Mouse (Mus musculus): Measurements from ENCODE around the gene Hoxa4. TPM values are rescaled to one million over a fixed set of nuclear protein-coding genes. Genes with fewer than 3 reads are reported as not detected.

Hoxa4 gene
- polyA plus RNA-seq, 1 experiment from 2014 or later: not detected

DNA sequence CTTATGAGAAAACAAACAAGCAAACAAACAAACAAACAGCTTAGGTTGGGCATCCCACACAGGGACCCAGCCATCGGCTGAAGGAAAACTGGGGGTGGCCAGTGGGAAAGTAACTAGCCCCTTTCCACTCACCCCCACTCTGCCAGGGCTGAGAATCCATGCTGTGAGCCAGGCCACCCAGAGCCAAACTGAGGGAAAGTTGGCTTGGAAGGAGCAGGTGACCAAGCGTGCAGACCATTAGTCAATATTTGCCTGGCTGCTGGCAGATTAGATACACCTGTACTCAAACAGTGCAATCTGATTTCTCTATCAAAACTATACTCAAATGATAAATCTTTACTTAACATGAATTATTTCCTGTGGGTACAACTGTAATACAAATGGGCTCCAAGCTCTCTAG, 9.5 kb downstream of the Hoxa4 start:
- H3K36me3 ChIP-seq (ENCODE audit: control insufficient read depth, insufficient read depth, low read length): no peaks in the 10 kb centered on the region
- H3K27ac ChIP-seq (ENCODE audit: low read depth, low read length): no peak overlapping the region
- no peaks in the 10 kb centered on the region for H3K4me1 ChIP-seq (replicated peaks; ENCODE audit: control insufficient read depth, insufficient read depth, low read length)
- ATAC-seq (replicated peaks; ENCODE audit: low FRiP score) (no peak), DNase-seq (ENCODE audit: low spot score) (peak; percentile 48)
- H3K4me3 ChIP-seq (ENCODE audit: low read depth, low read length): no peak overlapping the region
- H3K9me3 ChIP-seq (ENCODE audit: control insufficient read depth, low read length): no peaks in the 10 kb centered on the region
- H3K4me2 ChIP-seq (ENCODE audit: low read depth, low read length, severe bottlenecking): no peak overlapping the region
- no peak overlapping the region for H3K9ac ChIP-seq (ENCODE audit: low read length)
- H3K27me3 ChIP-seq (ENCODE audit: control insufficient read depth, insufficient read depth, low read length): peaks cover 100% of the 10 kb centered on the region
- 10% methylated on average over 2 of the region's 2 CpGs for WGBS

DNA sequence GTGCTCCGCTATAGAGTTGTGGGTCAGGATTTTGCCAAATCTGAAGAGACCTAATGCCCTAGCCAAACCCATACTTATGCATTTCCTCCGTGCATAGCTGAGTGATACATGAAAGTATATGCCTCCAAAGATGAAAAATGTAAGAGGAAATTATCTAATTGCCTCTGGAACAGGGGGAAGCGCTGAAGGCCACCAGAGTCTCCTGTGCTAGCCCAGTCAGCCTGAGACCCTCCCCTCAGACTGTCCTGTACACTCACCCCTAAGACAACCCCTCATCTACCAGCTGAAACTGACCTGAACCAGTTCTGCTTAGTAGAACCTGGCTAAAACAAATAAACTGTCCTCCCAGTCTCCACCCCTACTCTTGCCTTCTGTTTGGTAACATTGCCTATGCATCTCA, 10.8 kb downstream of the Hoxa4 start:
- WGBS: 4% methylated on average over 3 of the region's 3 CpGs
- Histone ChIP-seq H3K9ac (ENCODE audit: low read length) (no peak overlapping the region), H3K4me1 (replicated peaks; ENCODE audit: control insufficient read depth, insufficient read depth, low read length) (no peaks in the 10 kb centered on the region), H3K27me3 (ENCODE audit: control insufficient read depth, insufficient read depth, low read length) (peaks cover 100% of the 10 kb centered on the region), H3K27ac (ENCODE audit: low read depth, low read length) (no peak overlapping the region), H3K36me3 (ENCODE audit: control insufficient read depth, insufficient read depth, low read length) (no peaks in the 10 kb centered on the region), H3K4me2 (ENCODE audit: low read depth, low read length, severe bottlenecking) (no peak overlapping the region), H3K4me3 (ENCODE audit: low read depth, low read length) (no peak overlapping the region), H3K9me3 (ENCODE audit: control insufficient read depth, low read length) (no peaks in the 10 kb centered on the region)
- ATAC-seq (replicated peaks; ENCODE audit: low FRiP score): no peak
- peak; percentile 44 for DNase-seq (ENCODE audit: low spot score)

DNA sequence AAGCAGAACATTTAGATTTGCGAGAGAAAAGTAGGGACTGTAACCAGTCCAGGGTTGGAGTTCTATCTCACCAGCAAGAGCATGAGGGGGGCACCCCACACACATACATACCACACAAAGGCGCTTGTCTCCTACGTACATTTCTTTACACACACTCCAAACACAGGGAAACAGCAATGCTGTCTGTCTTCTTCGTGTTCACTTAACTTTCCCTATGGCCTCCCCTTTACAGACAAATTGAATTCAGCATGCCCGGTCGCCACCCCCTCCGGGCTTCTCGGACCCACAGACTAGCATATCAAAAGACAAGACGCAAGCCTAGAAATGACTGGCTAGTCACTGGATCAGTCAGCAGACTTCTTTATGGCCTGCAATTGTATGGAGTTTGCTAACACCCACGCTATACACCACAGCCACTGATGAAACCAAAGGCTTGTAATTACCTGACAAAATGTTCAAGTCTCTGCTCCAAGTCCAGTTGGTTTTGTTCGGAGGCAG, 11.3 kb downstream of the Hoxa4 start:
- no peaks in the 10 kb centered on the region for H3K9me3 ChIP-seq (ENCODE audit: control insufficient read depth, low read length)
- ATAC-seq (replicated peaks; ENCODE audit: low FRiP score) (no peak), DNase-seq (ENCODE audit: low spot score) (peak; percentile 44)
- H3K4me1 ChIP-seq (replicated peaks; ENCODE audit: control insufficient read depth, insufficient read depth, low read length): no peaks in the 10 kb centered on the region
- H3K4me3 ChIP-seq (ENCODE audit: low read depth, low read length): no peak overlapping the region
- H3K9ac ChIP-seq (ENCODE audit: low read length): no peak overlapping the region
- no peaks in the 10 kb centered on the region for H3K36me3 ChIP-seq (ENCODE audit: control insufficient read depth, insufficient read depth, low read length)
- H3K27me3 ChIP-seq (ENCODE audit: control insufficient read depth, insufficient read depth, low read length): peaks cover 100% of the 10 kb centered on the region
- H3K27ac ChIP-seq (ENCODE audit: low read depth, low read length): no peak overlapping the region
- no peak overlapping the region for H3K4me2 ChIP-seq (ENCODE audit: low read depth, low read length, severe bottlenecking)
- 1% methylated on average over 11 of the region's 11 CpGs for WGBS

DNA sequence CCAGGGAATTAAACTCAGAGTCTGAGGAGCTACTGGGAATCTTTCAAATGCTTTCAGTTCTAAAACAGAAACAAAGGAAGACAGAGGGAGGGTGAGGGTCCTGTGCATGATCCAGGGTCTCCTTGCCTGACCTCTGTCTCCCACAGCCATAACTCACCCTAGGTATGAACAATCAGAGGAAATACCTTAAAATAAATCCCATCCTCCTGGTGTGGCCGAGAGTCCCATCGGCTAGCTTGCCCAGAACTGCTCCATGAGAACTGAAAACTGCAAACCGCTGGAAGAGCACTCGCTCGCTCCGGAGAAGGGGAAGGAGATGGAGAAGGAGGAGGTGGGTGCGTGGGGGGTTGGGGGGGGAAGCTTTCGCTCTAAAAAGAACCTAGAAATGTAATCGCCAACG, 11.9 kb downstream of the Hoxa4 start:
- ATAC-seq (replicated peaks; ENCODE audit: low FRiP score): no peak
- no peak overlapping the region for H3K4me3 ChIP-seq (ENCODE audit: low read depth, low read length)
- no peak overlapping the region for H3K4me2 ChIP-seq (ENCODE audit: low read depth, low read length, severe bottlenecking)
- H3K36me3 ChIP-seq (ENCODE audit: control insufficient read depth, insufficient read depth, low read length): no peaks in the 10 kb centered on the region
- peaks cover 100% of the 10 kb centered on the region for H3K27me3 ChIP-seq (ENCODE audit: control insufficient read depth, insufficient read depth, low read length)
- no peak overlapping the region for H3K9ac ChIP-seq (ENCODE audit: low read length)
- 0% methylated on average over 10 of the region's 10 CpGs for WGBS
- no peaks in the 10 kb centered on the region for H3K9me3 ChIP-seq (ENCODE audit: control insufficient read depth, low read length)
- H3K27ac ChIP-seq (ENCODE audit: low read depth, low read length): no peak overlapping the region
- DNase-seq (ENCODE audit: low spot score): peak; percentile 48
- H3K4me1 ChIP-seq (replicated peaks; ENCODE audit: control insufficient read depth, insufficient read depth, low read length): no peaks in the 10 kb centered on the region

DNA sequence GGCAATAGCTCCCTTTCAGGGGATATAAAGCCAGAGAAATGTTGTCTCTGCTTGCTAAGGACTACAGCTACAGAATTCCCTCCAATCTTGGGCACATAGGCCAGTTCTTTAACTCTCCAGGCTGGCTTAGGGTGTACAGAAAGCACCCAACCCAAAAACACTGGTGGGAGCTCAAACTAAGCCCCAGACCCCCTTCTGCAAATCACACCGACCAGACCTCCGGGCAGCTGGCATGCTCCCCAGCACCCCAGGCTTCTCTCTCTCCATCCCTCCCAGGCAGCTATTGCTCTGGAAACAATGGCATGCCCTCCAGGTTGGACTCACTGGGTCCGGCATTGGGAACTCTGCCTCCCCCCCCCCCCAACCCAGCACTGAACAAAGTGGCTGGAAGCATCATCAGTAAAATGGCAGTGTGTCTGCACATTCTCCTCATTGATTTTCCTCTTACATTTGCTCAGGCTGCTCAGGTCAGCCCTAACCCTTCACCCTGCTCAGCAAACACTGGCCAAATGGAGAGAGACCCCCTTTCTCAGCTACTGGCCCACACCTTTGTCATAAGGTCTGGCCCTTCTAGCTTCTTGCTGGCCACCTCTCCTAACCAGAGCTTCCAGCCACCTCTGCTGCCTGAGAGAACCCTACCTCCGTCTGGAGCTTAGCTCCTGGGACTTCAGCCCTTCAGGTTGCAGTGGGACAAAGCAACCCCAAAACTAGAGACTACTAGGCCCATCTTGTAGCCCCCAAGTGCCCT, 12.5 kb downstream of the Hoxa4 start:
- no peaks in the 10 kb centered on the region for H3K4me1 ChIP-seq (replicated peaks; ENCODE audit: control insufficient read depth, insufficient read depth, low read length)
- no peak overlapping the region for H3K27ac ChIP-seq (ENCODE audit: low read depth, low read length)
- no peak overlapping the region for H3K9ac ChIP-seq (ENCODE audit: low read length)
- peak; percentile 48 for DNase-seq (ENCODE audit: low spot score)
- no peaks in the 10 kb centered on the region for H3K36me3 ChIP-seq (ENCODE audit: control insufficient read depth, insufficient read depth, low read length)
- H3K27me3 ChIP-seq (ENCODE audit: control insufficient read depth, insufficient read depth, low read length): peaks cover 98% of the 10 kb centered on the region
- H3K4me3 ChIP-seq (ENCODE audit: low read depth, low read length): no peak overlapping the region
- no peak overlapping the region for H3K4me2 ChIP-seq (ENCODE audit: low read depth, low read length, severe bottlenecking)
- no peak for ATAC-seq (replicated peaks; ENCODE audit: low FRiP score)
- H3K9me3 ChIP-seq (ENCODE audit: control insufficient read depth, low read length): no peaks in the 10 kb centered on the region
- WGBS: 1% methylated on average over 4 of the region's 4 CpGs

- H3K4me3 ChIP-seq (ENCODE audit: low read depth, low read length): no peak overlapping the region
These were observed 13.7 kb downstream of the Hoxa4 start for GRCm38 (mm10) chr6:52177806-52178205.

DNA sequence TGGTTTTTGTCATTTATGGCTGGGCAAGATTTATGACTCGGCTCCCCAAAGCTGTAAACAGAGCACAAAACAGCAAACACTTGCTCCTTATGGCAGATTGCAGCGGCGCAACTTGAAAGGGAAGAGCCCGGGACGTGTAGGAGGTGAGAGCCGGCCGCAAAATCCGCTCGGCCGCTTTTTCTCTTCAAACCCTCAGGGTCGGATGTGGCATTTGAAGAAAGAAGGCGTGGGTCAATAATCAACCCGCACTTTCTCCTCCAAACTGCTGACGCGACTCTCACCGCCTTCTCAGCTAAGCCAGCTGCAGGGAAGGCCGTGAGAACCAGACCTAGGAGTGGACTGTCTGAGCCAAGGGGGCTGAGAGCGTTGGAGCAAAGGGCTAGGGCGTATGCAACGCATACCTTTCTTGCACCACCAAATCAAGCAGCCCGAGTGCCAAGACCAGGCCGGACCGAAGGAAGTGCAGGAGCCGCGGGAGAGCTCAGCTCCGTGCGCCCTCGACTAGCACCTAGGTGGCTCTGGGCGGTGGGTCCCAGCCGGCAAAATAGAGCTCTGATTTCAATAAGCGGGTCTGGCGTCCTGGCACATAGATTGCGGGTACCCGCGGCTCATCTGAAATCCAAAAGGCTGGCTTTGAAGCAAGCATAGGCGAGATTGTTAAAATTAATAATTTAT, 14.4 kb downstream of the Hoxa4 start, which contains the start of gene 5730596B20Rik:
5730596B20Rik (plus strand) TSS at position 438 of the 675 bp plus-strand sequence.
- Histone ChIP-seq H3K27ac (ENCODE audit: low read depth, low read length) (no peak within 1 kb of the TSS), H3K4me1 (replicated peaks; ENCODE audit: control insufficient read depth, insufficient read depth, low read length) (0 out of 2 replicates have a peak, but pooled peaks cover 3% of the 10 kb centered on the region), H3K36me3 (ENCODE audit: control insufficient read depth, insufficient read depth, low read length) (no peaks in the 10 kb centered on the region), H3K4me2 (ENCODE audit: low read depth, low read length, severe bottlenecking) (no peak within 1 kb of the TSS), H3K4me3 (ENCODE audit: low read depth, low read length) (no peak within 1 kb of the TSS), H3K9ac (ENCODE audit: low read length) (no peak within 1 kb of the TSS), H3K9me3 (ENCODE audit: control insufficient read depth, low read length) (no peaks in the 10 kb centered on the region), H3K27me3 (ENCODE audit: control insufficient read depth, insufficient read depth, low read length) (peaks cover 98% of the 10 kb centered on the region)
- DNase-seq (ENCODE audit: low spot score) (peak; percentile 62), ATAC-seq (replicated peaks; ENCODE audit: low FRiP score) (no peak)
- under 1% methylated on average over 36 of the region's 36 CpGs for WGBS

More at GRCm38 (mm10) chr6:52177806-52178205, 13.7 kb downstream of the Hoxa4 start:
- ATAC-seq (replicated peaks; ENCODE audit: low FRiP score) (no peak), DNase-seq (ENCODE audit: low spot score) (peak; percentile 53)
- no peak overlapping the region for H3K4me2 ChIP-seq (ENCODE audit: low read depth, low read length, severe bottlenecking)
- H3K9me3 ChIP-seq (ENCODE audit: control insufficient read depth, low read length): no peaks in the 10 kb centered on the region
- no peaks in the 10 kb centered on the region for H3K36me3 ChIP-seq (ENCODE audit: control insufficient read depth, insufficient read depth, low read length)
- no peak overlapping the region for H3K27ac ChIP-seq (ENCODE audit: low read depth, low read length)
- H3K27me3 ChIP-seq (ENCODE audit: control insufficient read depth, insufficient read depth, low read length): peaks cover 98% of the 10 kb centered on the region
- no peaks in the 10 kb centered on the region for H3K4me1 ChIP-seq (replicated peaks; ENCODE audit: control insufficient read depth, insufficient read depth, low read length)
- 1% methylated on average over 9 of the region's 9 CpGs for WGBS
- H3K9ac ChIP-seq (ENCODE audit: low read length): no peak overlapping the region

DNA sequence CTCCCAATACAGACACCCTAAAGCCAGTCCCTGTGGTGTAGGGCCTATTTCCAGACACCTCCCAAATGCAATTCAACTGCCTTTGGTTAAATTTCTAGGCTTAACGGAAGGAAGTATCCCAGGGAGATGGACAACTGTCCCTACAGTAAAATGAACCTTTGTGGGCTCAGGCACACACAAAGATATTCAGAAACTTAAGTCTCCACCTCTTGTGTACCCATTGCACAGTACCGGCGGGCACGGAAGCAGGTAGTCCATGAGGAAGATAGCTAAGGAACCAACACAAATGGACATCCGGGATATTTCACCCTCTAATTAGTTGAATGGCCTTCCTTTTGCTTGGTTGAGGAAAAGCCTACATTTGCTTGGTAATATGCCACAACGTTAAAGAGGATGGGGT, 15.2 kb downstream of the Hoxa4 start:
- no peak for ATAC-seq (replicated peaks; ENCODE audit: low FRiP score)
- H3K9me3 ChIP-seq (ENCODE audit: control insufficient read depth, low read length): no peaks in the 10 kb centered on the region
- 2% methylated on average over 6 of the region's 6 CpGs for WGBS
- H3K27ac ChIP-seq (ENCODE audit: low read depth, low read length): no peak overlapping the region
- 0 out of 2 replicates have a peak, but pooled peaks cover 3% of the 10 kb centered on the region for H3K4me1 ChIP-seq (replicated peaks; ENCODE audit: control insufficient read depth, insufficient read depth, low read length)
- no peak overlapping the region for H3K4me3 ChIP-seq (ENCODE audit: low read depth, low read length)
- DNase-seq (ENCODE audit: low spot score): no peak
- H3K4me2 ChIP-seq (ENCODE audit: low read depth, low read length, severe bottlenecking): no peak overlapping the region
- H3K9ac ChIP-seq (ENCODE audit: low read length): no peak overlapping the region
- no peaks in the 10 kb centered on the region for H3K36me3 ChIP-seq (ENCODE audit: control insufficient read depth, insufficient read depth, low read length)
- peaks cover 98% of the 10 kb centered on the region for H3K27me3 ChIP-seq (ENCODE audit: control insufficient read depth, insufficient read depth, low read length)

Measured in forebrain, embryonic 11.5 days (tissue).